Mouse (Mus musculus): ENCODE results near the gene Slc17a9. TPM values are rescaled to one million over a fixed set of nuclear protein-coding genes. Genes with fewer than 3 reads are reported as not detected.
A peak's percentile ranks its signal among the peaks of the same experiment; 100 is the strongest.

Slc17a9 gene
- 0.38 and 0.66 TPM in 2 replicates for polyA plus RNA-seq (2016; fragmentation: Nextera tagmentation; extraction: Ambion mirVana)

GRCm38 (mm10) chr2:180724585-180725413, at the start of gene Slc17a9:
TSS of gene Slc17a9 (plus strand) at chr2:180725263.
- 5% methylated on average over 18 of the region's 18 CpGs for WGBS
- no peak within 1 kb of the TSS for H3K27ac ChIP-seq (replicated peaks)
- peaks cover 46% of the 10 kb centered on the region for H3K36me3 ChIP-seq (replicated peaks)
- no peaks in the 10 kb centered on the region for H3K9me3 ChIP-seq
- H3K4me3 ChIP-seq = peak within 1 kb of the TSS; percentile 31
- H3K4me1 ChIP-seq = peaks cover 25% of the 10 kb centered on the region
- DNase-seq (ENCODE audit: low spot score) = no peak
- no peaks in the 10 kb centered on the region; the same call in 1 of the 2 replicates for H3K27me3 ChIP-seq (replicated peaks; ENCODE audit: low read depth, poor library complexity, severe bottlenecking)

GRCm38 (mm10) chr2:180676706-180677105, 48.4 kb upstream of the Slc17a9 start:
- no peak for DNase-seq (ENCODE audit: low spot score)
- H3K9me3 ChIP-seq = no peaks in the 10 kb centered on the region
- peaks cover 62% of the 10 kb centered on the region for H3K36me3 ChIP-seq (replicated peaks)
- no peak overlapping the region for H3K4me3 ChIP-seq
- no peaks in the 10 kb centered on the region for H3K4me1 ChIP-seq
- H3K27me3 ChIP-seq (replicated peaks; ENCODE audit: low read depth, poor library complexity, severe bottlenecking) = no peaks in the 10 kb centered on the region
- H3K27ac ChIP-seq (replicated peaks) = no peak overlapping the region
- 97% methylated on average over 2 of the region's 2 CpGs for WGBS

GRCm38 (mm10) chr2:180678609-180679140, 46.4 kb upstream of the Slc17a9 start:
- H3K27ac ChIP-seq (replicated peaks) = no peak overlapping the region
- no peaks in the 10 kb centered on the region for H3K27me3 ChIP-seq (replicated peaks; ENCODE audit: low read depth, poor library complexity, severe bottlenecking)
- H3K4me1 ChIP-seq = no peaks in the 10 kb centered on the region
- H3K4me3 ChIP-seq = no peak overlapping the region
- H3K36me3 ChIP-seq (replicated peaks) = peaks cover 62% of the 10 kb centered on the region
- DNase-seq (ENCODE audit: low spot score) = peak; percentile 53
- H3K9me3 ChIP-seq = no peaks in the 10 kb centered on the region
- 29% methylated on average over 4 of the region's 4 CpGs for WGBS

GRCm38 (mm10) chr2:180681225-180681624, 43.8 kb upstream of the Slc17a9 start:
- no peak for DNase-seq (ENCODE audit: low spot score)
- 64% methylated on average over 2 of the region's 2 CpGs for WGBS
- peaks cover 71% of the 10 kb centered on the region for H3K36me3 ChIP-seq (replicated peaks)

GRCm38 (mm10) chr2:180683524-180683923, 41.5 kb upstream of the Slc17a9 start:
- no peak for DNase-seq (ENCODE audit: low spot score)
- Histone ChIP-seq H3K9me3 (no peaks in the 10 kb centered on the region), H3K4me1 (no peaks in the 10 kb centered on the region), H3K27ac (replicated peaks) (no peak overlapping the region), H3K4me3 (no peak overlapping the region), H3K27me3 (replicated peaks; ENCODE audit: low read depth, poor library complexity, severe bottlenecking) (no peaks in the 10 kb centered on the region), H3K36me3 (replicated peaks) (peaks cover 91% of the 10 kb centered on the region)
- WGBS = 93% methylated on average over 2 of the region's 2 CpGs

More at GRCm38 (mm10) chr2:180681225-180681624, 43.8 kb upstream of the Slc17a9 start:
- H3K27ac ChIP-seq (replicated peaks) = no peak overlapping the region
- no peaks in the 10 kb centered on the region for H3K4me1 ChIP-seq
- no peak overlapping the region for H3K4me3 ChIP-seq
- H3K9me3 ChIP-seq = no peaks in the 10 kb centered on the region
- no peaks in the 10 kb centered on the region for H3K27me3 ChIP-seq (replicated peaks; ENCODE audit: low read depth, poor library complexity, severe bottlenecking)

- Histone ChIP-seq H3K4me1 (no peaks in the 10 kb centered on the region), H3K4me3 (no peak overlapping the region), H3K27ac (replicated peaks) (no peak overlapping the region), H3K36me3 (replicated peaks) (peaks cover 96% of the 10 kb centered on the region), H3K9me3 (no peaks in the 10 kb centered on the region), H3K27me3 (replicated peaks; ENCODE audit: low read depth, poor library complexity, severe bottlenecking) (no peaks in the 10 kb centered on the region)
- WGBS = 96% methylated on average over 4 of the region's 4 CpGs
- DNase-seq (ENCODE audit: low spot score) = no peak
Measured at GRCm38 (mm10) chr2:180684031-180684430, 41.0 kb upstream of the Slc17a9 start.

- Histone ChIP-seq H3K4me1 (peaks cover 11% of the 10 kb centered on the region; the same call in 1 of the 2 replicates), H3K36me3 (replicated peaks) (peaks cover 67% of the 10 kb centered on the region), H3K4me3 (no peak overlapping the region), H3K9me3 (no peaks in the 10 kb centered on the region), H3K27ac (replicated peaks) (no peak overlapping the region), H3K27me3 (replicated peaks; ENCODE audit: low read depth, poor library complexity, severe bottlenecking) (no peaks in the 10 kb centered on the region)
- WGBS = 92% methylated on average over 5 of the region's 5 CpGs
- DNase-seq (ENCODE audit: low spot score) = no peak
Measured at GRCm38 (mm10) chr2:180689841-180690240, 35.2 kb upstream of the Slc17a9 start.

- DNase-seq (ENCODE audit: low spot score) = no peak
- 0 out of 2 replicates have a peak overlapping the region, but pooled peaks have one; percentile 30 for H3K4me3 ChIP-seq
- WGBS = 6% methylated on average over 1 of the region's 1 CpGs
- H3K27ac ChIP-seq (replicated peaks) = peak overlapping the region; percentile 16
- H3K9me3 ChIP-seq = no peaks in the 10 kb centered on the region
- peaks cover 11% of the 10 kb centered on the region; the same call in 1 of the 2 replicates for H3K4me1 ChIP-seq
- peaks cover 39% of the 10 kb centered on the region for H3K36me3 ChIP-seq (replicated peaks)
- no peaks in the 10 kb centered on the region for H3K27me3 ChIP-seq (replicated peaks; ENCODE audit: low read depth, poor library complexity, severe bottlenecking)
Measured at GRCm38 (mm10) chr2:180692630-180693029, 32.4 kb upstream of the Slc17a9 start.

GRCm38 (mm10) chr2:180695176-180695575, 29.9 kb upstream of the Slc17a9 start:
- DNase-seq (ENCODE audit: low spot score) = no peak
- WGBS = 84% methylated on average over 2 of the region's 2 CpGs
- no peak overlapping the region for H3K27ac ChIP-seq (replicated peaks)
- no peaks in the 10 kb centered on the region for H3K9me3 ChIP-seq
- H3K4me1 ChIP-seq = peaks cover 19% of the 10 kb centered on the region
- no peak overlapping the region for H3K4me3 ChIP-seq
- H3K27me3 ChIP-seq (replicated peaks; ENCODE audit: low read depth, poor library complexity, severe bottlenecking) = no peaks in the 10 kb centered on the region
- H3K36me3 ChIP-seq (replicated peaks) = peaks cover 14% of the 10 kb centered on the region

GRCm38 (mm10) chr2:180700457-180700856, 24.6 kb upstream of the Slc17a9 start:
- DNase-seq (ENCODE audit: low spot score) = no peak
- H3K27me3 ChIP-seq (replicated peaks; ENCODE audit: low read depth, poor library complexity, severe bottlenecking) = no peaks in the 10 kb centered on the region
- WGBS = 82% methylated on average over 5 of the region's 5 CpGs
- H3K27ac ChIP-seq (replicated peaks) = 0 out of 2 replicates have a peak overlapping the region, but pooled peaks have one; percentile 98
- H3K9me3 ChIP-seq = no peaks in the 10 kb centered on the region
- peak overlapping the region; percentile 93 for H3K4me3 ChIP-seq
- H3K36me3 ChIP-seq (replicated peaks) = peaks cover 11% of the 10 kb centered on the region
- peaks cover 33% of the 10 kb centered on the region for H3K4me1 ChIP-seq

GRCm38 (mm10) chr2:180701053-180701766, 23.9 kb upstream of the Slc17a9 start:
- Histone ChIP-seq H3K36me3 (replicated peaks) (peaks cover 18% of the 10 kb centered on the region), H3K4me1 (peaks cover 33% of the 10 kb centered on the region), H3K27ac (replicated peaks) (peak overlapping the region; percentile 98), H3K27me3 (replicated peaks; ENCODE audit: low read depth, poor library complexity, severe bottlenecking) (no peaks in the 10 kb centered on the region), H3K9me3 (no peaks in the 10 kb centered on the region), H3K4me3 (peak overlapping the region; percentile 93)
- 5% methylated on average over 26 of the region's 26 CpGs for WGBS
- DNase-seq (ENCODE audit: low spot score) = no peak

- H3K4me1 ChIP-seq = peaks cover 33% of the 10 kb centered on the region
- peak overlapping the region; percentile 93 for H3K4me3 ChIP-seq
- H3K27me3 ChIP-seq (replicated peaks; ENCODE audit: low read depth, poor library complexity, severe bottlenecking) = no peaks in the 10 kb centered on the region
- peak overlapping the region; percentile 98 for H3K27ac ChIP-seq (replicated peaks)
- under 1% methylated on average over 66 of the region's 66 CpGs for WGBS
- no peaks in the 10 kb centered on the region for H3K9me3 ChIP-seq
- peaks cover 26% of the 10 kb centered on the region for H3K36me3 ChIP-seq (replicated peaks)
- DNase-seq (ENCODE audit: low spot score) = peak; percentile 94
Measured at GRCm38 (mm10) chr2:180701767-180702621, 23.1 kb upstream of the Slc17a9 start.

Data from embryonic facial prominence, embryonic 10.5 days (tissue).